Mouse (Mus musculus) CH12.LX (cell line): ENCODE data around the gene Snap25. TPM values are rescaled to one million over a fixed set of nuclear protein-coding genes. Genes with fewer than 3 reads are reported as not detected.

Experiments used
- DNase-seq: peaks from one replicate; pipeline ENCODE4 v3.0.0-alpha.2; 2013; ENCODE audit errors: extremely low read depth
- H3K27ac ChIP-seq: 2 replicates; pipeline ENCODE4 v1.5.1; 2012; ENCODE audit warnings: low read depth, mild to moderate bottlenecking, control low read depth, moderate library complexity; ENCODE audit not compliant: insufficient read depth
- H3K27me3 ChIP-seq: replicated peaks from 2 replicates; pipeline ENCODE3; 2012; ENCODE audit warnings: inconsistent platforms
- H3K36me3 ChIP-seq, 2 experiments: replicated peaks in 1 of 2; 2 replicates each; pipeline versions ENCODE3 to v1.6.1; 2012; ENCODE audit warnings: inconsistent platforms in 1 of 2, low read length in 1 of 2, mild to moderate bottlenecking in 1 of 2, mixed read lengths in 1 of 2, moderate library complexity in 1 of 2; ENCODE audit not compliant: control insufficient read depth in 1 of 2, insufficient read depth in 1 of 2
- H3K4me1 ChIP-seq, 2 experiments: 2 replicates each; pipeline ENCODE4 v1.6.1; 2012; ENCODE audit warnings: inconsistent platforms in 1 of 2, moderate library complexity in 1 of 2; ENCODE audit not compliant: insufficient read depth in 2 of 2, control insufficient read depth in 1 of 2
- H3K4me2 ChIP-seq: 2 replicates; pipeline ENCODE4 v1.6.1; 2012; ENCODE audit warnings: low read depth, mild to moderate bottlenecking, control low read depth; ENCODE audit not compliant: poor library complexity, insufficient read depth, severe bottlenecking
- H3K4me3 ChIP-seq, 3 experiments: fragments of 150-350 bp in 1 of 3; sonication (generic) in 1 of 3; replicated peaks in 1 of 3; 2 replicates each; pipeline versions ENCODE3 to v1.5.1; 2011 to 2012; ENCODE audit warnings: low read depth in 2 of 3, low read length in 2 of 3, mild to moderate bottlenecking in 2 of 3, moderate library complexity in 2 of 3, control low read depth in 1 of 3, improper control_type of control experiment in 1 of 3, inconsistent platforms in 1 of 3, mixed read lengths in 1 of 3; ENCODE audit not compliant: poor library complexity in 1 of 3
- H3K79me2 ChIP-seq: replicated peaks from 2 replicates; pipeline ENCODE4 v1.6.1; 2012; ENCODE audit warnings: mild to moderate bottlenecking, moderate library complexity; ENCODE audit not compliant: control insufficient read depth, poor library complexity, insufficient read depth, severe bottlenecking; ENCODE audit errors: extremely low read depth
- H3K9ac ChIP-seq: 2 replicates; pipeline ENCODE4 v1.6.1; 2012; ENCODE audit warnings: low read depth, mild to moderate bottlenecking, control low read depth, moderate library complexity; ENCODE audit not compliant: insufficient read depth
- H3K9me3 ChIP-seq: replicated peaks from 2 replicates; pipeline ENCODE3; 2012; ENCODE audit warnings: low read length, inconsistent platforms, mixed read lengths
- CHD2 ChIP-seq: IDR thresholded peaks from 2 replicates; pipeline ENCODE4 v1.6.1; 2011; ENCODE audit warnings: low read length, improper control_type of control experiment
- ELF1 ChIP-seq: IDR thresholded peaks from 2 replicates; pipeline ENCODE4 v1.6.1; 2014; ENCODE audit warnings: low read depth, mild to moderate bottlenecking, inconsistent platforms, low read length, improper control_type of control experiment
- ETS1 ChIP-seq: conservative IDR thresholded peaks from 2 replicates; pipeline ENCODE4 v1.6.1; 2012; ENCODE audit warnings: low read depth, mild to moderate bottlenecking, inconsistent platforms, low read length, improper control_type of control experiment, moderate library complexity
- GABPA ChIP-seq: IDR thresholded peaks from 2 replicates; pipeline ENCODE4 v1.6.1; 2012; ENCODE audit warnings: low read depth, low read length, improper control_type of control experiment, inconsistent platforms; ENCODE audit not compliant: insufficient replicate concordance
- HCFC1 ChIP-seq: IDR thresholded peaks from 2 replicates; pipeline ENCODE4 v1.6.1; 2012; ENCODE audit warnings: low read depth, mild to moderate bottlenecking, inconsistent platforms, low read length, improper control_type of control experiment
- JUND ChIP-seq: conservative IDR thresholded peaks from 2 replicates; pipeline ENCODE4 v1.6.1; 2011; ENCODE audit warnings: low read depth, low read length, improper control_type of control experiment
- MAFK ChIP-seq: IDR thresholded peaks from 2 replicates; pipeline ENCODE4 v1.6.1; 2011; ENCODE audit warnings: low read length, improper control_type of control experiment; ENCODE audit not compliant: insufficient replicate concordance
- MAX ChIP-seq: IDR thresholded peaks from 2 replicates; pipeline ENCODE4 v1.6.1; 2011; ENCODE audit warnings: low read length, improper control_type of control experiment
- MXI1 ChIP-seq: IDR thresholded peaks from 2 replicates; pipeline ENCODE4 v1.6.1; 2011; ENCODE audit warnings: mild to moderate bottlenecking, low read depth, low read length, improper control_type of control experiment
- NRF1 ChIP-seq: IDR thresholded peaks from 2 replicates; pipeline ENCODE4 v1.6.1; 2014; ENCODE audit warnings: low read depth, mild to moderate bottlenecking, inconsistent platforms, low read length, improper control_type of control experiment, moderate library complexity
- POLR2AphosphoS2 ChIP-seq: IDR thresholded peaks from 2 replicates; pipeline ENCODE4 v1.6.1; 2011; ENCODE audit warnings: low read depth, low read length, improper control_type of control experiment
- SIN3A ChIP-seq: IDR thresholded peaks from 2 replicates; pipeline ENCODE4 v1.6.1; 2012; ENCODE audit warnings: low read length, improper control_type of control experiment, inconsistent platforms
- TBP ChIP-seq: conservative IDR thresholded peaks from 2 replicates; pipeline ENCODE4 v1.6.1; 2011; ENCODE audit warnings: low read depth, low read length, improper control_type of control experiment
- UBTF ChIP-seq: IDR thresholded peaks from 2 replicates; pipeline ENCODE4 v1.6.1; 2012; ENCODE audit warnings: low read depth, mild to moderate bottlenecking, inconsistent platforms, low read length, improper control_type of control experiment, moderate library complexity
- ZC3H11A ChIP-seq: IDR thresholded peaks from 2 replicates; pipeline ENCODE4 v1.6.1; 2012; ENCODE audit warnings: low read depth, mild to moderate bottlenecking, inconsistent platforms, low read length, improper control_type of control experiment
- ZNF384 ChIP-seq: IDR thresholded peaks from 2 replicates; pipeline ENCODE4 v1.6.1; 2012; ENCODE audit warnings: low read depth, low read length, improper control_type of control experiment, inconsistent platforms
- dilution Hi-C: fragments of 300-500 bp; cut with MboI; formaldehyde crosslinking; loops from 2 replicates; pipeline ENCODE4 v1.14.3; 2020; ENCODE audit warnings: low sequenced_read_pairs; ENCODE audit not compliant: extremely low pct_unique_long_range_greater_than_20kb, extremely low pct_ligation_motif_present
- in situ Hi-C: fragments of 300-500 bp; cut with MboI; formaldehyde crosslinking; loops from 3 replicates; pipeline ENCODE4 v1.14.3; 2019; ENCODE audit warnings: low sequenced_read_pairs, low pct_ligation_motif_present, low pct_unique_long_range_greater_than_20kb, mixed read lengths
- polyA plus RNA-seq: library from polyadenylated mRNA; unstranded; fragments of >175 nt; gene quantifications from 2 replicates; pipeline ENCODE4 v1.2.1, GENCODE M21; 2012; ENCODE audit warnings: low read depth; ENCODE audit not compliant: insufficient read length
- total RNA-seq, 2 experiments: library from RNA; depleted of rRNA; stranded (reverse); fragments of 300-350 nt in 1 of 2; fragments of >200 nt in 1 of 2; gene quantifications; 2 replicates each; pipeline ENCODE4 v1.2.3; 2012 to 2014

The Snap25 gene
- total and polyA plus RNA-seq, 3 experiments: 0.11 TPM; not detected in 2

GRCm38 (mm10) chr2:136682146-136682860 lies 30.9 kb upstream of the Snap25 start:
- Histone ChIP-seq H3K79me2 (no peaks in the 10 kb centered on the region), H3K4me1 (no peaks in the 10 kb centered on the region), H3K27me3 (no peaks in the 10 kb centered on the region), H3K4me3 (no peak overlapping the region), H3K9me3 (peaks cover 31% of the 10 kb centered on the region), H3K4me2 (no peak overlapping the region), H3K27ac (no peak overlapping the region), H3K36me3 (no peaks in the 10 kb centered on the region), H3K9ac (no peak overlapping the region)
- in situ Hi-C loops (no loop called here), dilution Hi-C loops (no loop called here)
- TF ChIP-seq MXI1: no peak
- TF ChIP-seq ZC3H11A: no peak
- TF ChIP-seq ELF1: no peak
- no peak for TF ChIP-seq HCFC1
- TF ChIP-seq TBP: no peak
- no peak for TF ChIP-seq GABPA
- TF ChIP-seq NRF1: no peak
- no peak for TF ChIP-seq SIN3A
- no peak for TF ChIP-seq POLR2AphosphoS2
- no peak for TF ChIP-seq JUND
- TF ChIP-seq UBTF: no peak
- no peak for TF ChIP-seq MAFK
- no peak for TF ChIP-seq CHD2
- no peak for TF ChIP-seq ZNF384
- DNase-seq: no peak

GRCm38 (mm10) chr2:136686195-136686594 lies 27.1 kb upstream of the Snap25 start:
- in situ Hi-C loops (no loop called here), dilution Hi-C loops (no loop called here)
- Histone ChIP-seq H3K79me2 (no peaks in the 10 kb centered on the region), H3K27ac (no peak overlapping the region), H3K9ac (no peak overlapping the region), H3K4me1 (no peaks in the 10 kb centered on the region), H3K27me3 (no peaks in the 10 kb centered on the region), H3K36me3 (no peaks in the 10 kb centered on the region), H3K4me2 (no peak overlapping the region), H3K4me3 (no peak overlapping the region), H3K9me3 (peaks cover 14% of the 10 kb centered on the region)
- DNase-seq: no peak
- TF ChIP-seq MAFK (no peak), ETS1 (no peak), MAX (no peak), SIN3A (no peak)
